Comparison of ENCODE assay signal across 8 mouse cellular contexts in genomic region chr10:128212148-128212547, GRCm38 (mm10). TPM values are rescaled to one million over a fixed set of nuclear protein-coding genes. Genes with fewer than 3 reads are reported as not detected.
DNase-seq lines count a peak whose midpoint lies in the region; ATAC-seq and TF ChIP-seq lines count a peak whose summit lies in the region.
"Had no signal": no experiment of that assay in that cellular context is flagged by ENCODE, and none has a peak within 500 bp of the region (broad histone marks: within the 10 kb centered on the region; RNA-seq: fewer than 3 reads in every experiment).

No protein-coding gene starts in this region.

- H3K4me3 ChIP-seq in lung, embryonic 15.5 days: peak overlapping the region; percentile 66
- H3K4me3 ChIP-seq in forebrain, embryonic 10.5 days: peak overlapping the region; percentile 62
- peak overlapping the region; percentile 66 for H3K4me3 ChIP-seq in limb, embryonic 12.5 days (replicated peaks)
- no peak overlapping the region for H3K4me3 ChIP-seq in olfactory bulb, adult 2 months (ENCODE audit: insufficient read depth, low read depth, low read length)

- DNase-seq in lung, postnatal 14 days: no peak
- DNase-seq in forebrain, embryonic 10.5 days (ENCODE audit: extremely low spot score, low spot score): no peak
- DNase-seq in retina, postnatal 1 day: no peak

- WGBS in lung, embryonic 15.5 days: 36% methylated on average over 6 of the region's 6 CpGs
- WGBS in forebrain, embryonic 10.5 days: 41% methylated on average over 6 of the region's 6 CpGs
- 48% methylated on average over 6 of the region's 6 CpGs for WGBS in limb, embryonic 12.5 days
- 48% methylated on average over 6 of the region's 6 CpGs for WGBS in olfactory bulb, adult 2 months

- H3K9me3 ChIP-seq in lung, embryonic 15.5 days: no peaks in the 10 kb centered on the region
- no peaks in the 10 kb centered on the region for H3K9me3 ChIP-seq in forebrain, embryonic 10.5 days
- H3K9me3 ChIP-seq in limb, embryonic 12.5 days: no peaks in the 10 kb centered on the region

- TF ChIP-seq CTCF in olfactory bulb, adult 2 months (IDR thresholded peaks at IDR 0.05; ENCODE audit: insufficient read depth, low read depth, low read length): no peak

- H3K4me2 ChIP-seq in lung, embryonic 15.5 days: peak overlapping the region; percentile 74
- peak overlapping the region; percentile 85 for H3K4me2 ChIP-seq in limb, embryonic 12.5 days

- TF ChIP-seq POLR2A in olfactory bulb, adult 2 months (IDR thresholded peaks at IDR 0.05; ENCODE audit: insufficient read depth, low read depth, low read length): no peak

- peak overlapping the region; percentile 59; the same call in 1 of the 2 replicates for H3K9ac ChIP-seq in lung, embryonic 15.5 days
- no peak overlapping the region for H3K9ac ChIP-seq in limb, embryonic 12.5 days (replicated peaks)

- H3K36me3 ChIP-seq in lung, embryonic 15.5 days: no peaks in the 10 kb centered on the region
- H3K36me3 ChIP-seq in forebrain, embryonic 10.5 days (replicated peaks): peaks cover 21% of the 10 kb centered on the region
- peaks cover 21% of the 10 kb centered on the region for H3K36me3 ChIP-seq in limb, embryonic 12.5 days

- 0 out of 2 replicates have a peak overlapping the region, but pooled peaks have one; percentile 9 for H3K27ac ChIP-seq in lung, embryonic 15.5 days
- peak overlapping the region; percentile 84 for H3K27ac ChIP-seq in forebrain, embryonic 10.5 days
- no peak overlapping the region for H3K27ac ChIP-seq in limb, embryonic 12.5 days
- 0 out of 2 replicates have a peak overlapping the region, but pooled peaks have one; percentile 67 for H3K27ac ChIP-seq in olfactory bulb, adult 2 months (ENCODE audit: insufficient read depth, low read depth, low read length)

- ATAC-seq in lung, embryonic 15.5 days (ENCODE audit: borderline replicate concordance, extremely low read depth, low FRiP score, low TSS enrichment): no peak
- no peak for ATAC-seq in limb, embryonic 12.5 days (ENCODE audit: insufficient number of reproducible peaks, insufficient read depth, low FRiP score, low TSS enrichment, low read depth)
- no peak for ATAC-seq in megakaryocyte-erythroid progenitor cell, adult 5-6 weeks (replicated peaks; ENCODE audit: low FRiP score, low TSS enrichment, poor library complexity, severe bottlenecking)

- peaks cover 3% of the 10 kb centered on the region; the same call in 1 of the 2 replicates for H3K27me3 ChIP-seq in lung, embryonic 15.5 days
- peaks cover 19% of the 10 kb centered on the region for H3K27me3 ChIP-seq in forebrain, embryonic 10.5 days (ENCODE audit: poor library complexity, severe bottlenecking)
- peaks cover 12% of the 10 kb centered on the region for H3K27me3 ChIP-seq in limb, embryonic 12.5 days

- peaks cover 18% of the 10 kb centered on the region for H3K4me1 ChIP-seq in lung, embryonic 15.5 days
- peaks cover 24% of the 10 kb centered on the region for H3K4me1 ChIP-seq in forebrain, embryonic 10.5 days
- H3K4me1 ChIP-seq in limb, embryonic 12.5 days (replicated peaks): peaks cover 14% of the 10 kb centered on the region
- peaks cover 9% of the 10 kb centered on the region for H3K4me1 ChIP-seq in olfactory bulb, adult 2 months (ENCODE audit: control insufficient read depth, insufficient read depth, low read length)

RNA-seq across cellular contexts. Expression of gene Spryd4, which starts 0.5 kb away (rescaled TPM):
- 27.0 and 27.4 TPM in 2 replicates for polyA plus RNA-seq in lung, embryonic 15.5 days (2015; fragmentation: Nextera tagmentation; extraction: Ambion mirVana)
- 29.9 and 32.3 TPM in 2 replicates for polyA plus RNA-seq in forebrain, embryonic 10.5 days (2016; fragmentation: Nextera tagmentation; extraction: Ambion mirVana)
- 31.0 and 32.4 TPM in 2 replicates for polyA plus RNA-seq in limb, embryonic 12.5 days (2016; fragmentation: Nextera tagmentation; extraction: Ambion mirVana)
- polyA plus RNA-seq in olfactory bulb, adult 2 months (2012; ENCODE audit: insufficient read depth, insufficient read length, low replicate concordance, missing spikeins): not detected in 2 replicates
- total RNA-seq in megakaryocyte-erythroid progenitor cell, adult 5-6 weeks (2014; fragmentation: Nextera tagmentation): 37.3 and 44.4 TPM in 2 replicates
- 31.2 and 39.7 TPM in 2 replicates for total RNA-seq in megakaryocyte-erythroid progenitor cell, adult 5-6 weeks (2017)

RNA-seq across cellular contexts. Expression of gene Mip, which starts 13.5 kb away (rescaled TPM):
- not detected in 2 replicates for polyA plus RNA-seq in lung, embryonic 15.5 days (2015; fragmentation: Nextera tagmentation; extraction: Ambion mirVana)
- polyA plus RNA-seq in forebrain, embryonic 10.5 days (2016; fragmentation: Nextera tagmentation; extraction: Ambion mirVana): 0.55 and 0.69 TPM in 2 replicates
- 0.38 and 0.44 TPM in 2 replicates for polyA plus RNA-seq in limb, embryonic 12.5 days (2016; fragmentation: Nextera tagmentation; extraction: Ambion mirVana)
- not detected in 2 replicates for polyA plus RNA-seq in olfactory bulb, adult 2 months (2012; ENCODE audit: insufficient read depth, insufficient read length, low replicate concordance, missing spikeins)
- 0.74 TPM in 1 of 2 replicates, not detected in the other for total RNA-seq in megakaryocyte-erythroid progenitor cell, adult 5-6 weeks (2014; fragmentation: Nextera tagmentation)
- total RNA-seq in megakaryocyte-erythroid progenitor cell, adult 5-6 weeks (2017): 1.6 TPM in 1 of 2 replicates, not detected in the other
- total RNA-seq: neutrophil, adult 5-6 weeks had no signal

RNA-seq across cellular contexts. Expression of gene Gls2, which starts 17.9 kb away (rescaled TPM):
- polyA plus RNA-seq in lung, embryonic 15.5 days (2015; fragmentation: Nextera tagmentation; extraction: Ambion mirVana): 2.1 and 2.2 TPM in 2 replicates
- polyA plus RNA-seq in forebrain, embryonic 10.5 days (2016; fragmentation: Nextera tagmentation; extraction: Ambion mirVana): 1.5 and 2.3 TPM in 2 replicates
- 1.5 and 2.3 TPM in 2 replicates for polyA plus RNA-seq in limb, embryonic 12.5 days (2016; fragmentation: Nextera tagmentation; extraction: Ambion mirVana)
- polyA plus RNA-seq in olfactory bulb, adult 2 months (2012; ENCODE audit: insufficient read depth, insufficient read length, low replicate concordance, missing spikeins): not detected in 2 replicates
- 8.8 and 15.0 TPM in 2 replicates for total RNA-seq in megakaryocyte-erythroid progenitor cell, adult 5-6 weeks (2014; fragmentation: Nextera tagmentation)
- 9.1 and 16.7 TPM in 2 replicates for total RNA-seq in megakaryocyte-erythroid progenitor cell, adult 5-6 weeks (2017)
- total RNA-seq: neutrophil, adult 5-6 weeks had no signal

RNA-seq across cellular contexts. Expression of gene Timeless, which starts 19.7 kb away (rescaled TPM):
- 61.4 and 63.1 TPM in 2 replicates for polyA plus RNA-seq in lung, embryonic 15.5 days (2015; fragmentation: Nextera tagmentation; extraction: Ambion mirVana)
- 108 and 112 TPM in 2 replicates for polyA plus RNA-seq in forebrain, embryonic 10.5 days (2016; fragmentation: Nextera tagmentation; extraction: Ambion mirVana)
- polyA plus RNA-seq in limb, embryonic 12.5 days (2016; fragmentation: Nextera tagmentation; extraction: Ambion mirVana): 103 and 108 TPM in 2 replicates
- polyA plus RNA-seq in olfactory bulb, adult 2 months (2012; ENCODE audit: insufficient read depth, insufficient read length, low replicate concordance, missing spikeins): not detected in 2 replicates
- total RNA-seq in megakaryocyte-erythroid progenitor cell, adult 5-6 weeks (2014; fragmentation: Nextera tagmentation): 104 and 125 TPM in 2 replicates
- total RNA-seq in megakaryocyte-erythroid progenitor cell, adult 5-6 weeks (2017): 105 and 128 TPM in 2 replicates

RNA-seq across cellular contexts. Expression of gene Rbms2, which starts 32.1 kb away (rescaled TPM):
- 32.2 and 34.9 TPM in 2 replicates for polyA plus RNA-seq in lung, embryonic 15.5 days (2015; fragmentation: Nextera tagmentation; extraction: Ambion mirVana)
- polyA plus RNA-seq in forebrain, embryonic 10.5 days (2016; fragmentation: Nextera tagmentation; extraction: Ambion mirVana): 26.6 and 28.6 TPM in 2 replicates
- polyA plus RNA-seq in limb, embryonic 12.5 days (2016; fragmentation: Nextera tagmentation; extraction: Ambion mirVana): 33.0 and 33.5 TPM in 2 replicates
- polyA plus RNA-seq in olfactory bulb, adult 2 months (2012; ENCODE audit: insufficient read depth, insufficient read length, low replicate concordance, missing spikeins): not detected in 2 replicates
- total RNA-seq in megakaryocyte-erythroid progenitor cell, adult 5-6 weeks (2014; fragmentation: Nextera tagmentation): 25.2 and 31.5 TPM in 2 replicates
- total RNA-seq in megakaryocyte-erythroid progenitor cell, adult 5-6 weeks (2017): 9.1 and 10.9 TPM in 2 replicates
